Mouse (Mus musculus) B cell, adult 62 days (primary cell): ENCODE results near the gene Psg21. TPM values are rescaled to one million over a fixed set of nuclear protein-coding genes. Genes with fewer than 3 reads are reported as not detected.

Experiments used
- total RNA-seq: library from RNA; stranded (reverse); gene quantifications from 4 replicates; pipeline ENCODE4 v1.2.4, GENCODE M21; 2023

The Psg21 gene
- total RNA-seq = not detected in 4 replicates

GRCm38 (mm10) chr7:18656625-18657024 lies at the start of gene Psg21:
TSS of gene Psg21 (minus strand) at chr7:18656725.

GRCm38 (mm10) chr7:18686085-18686484 lies 29.6 kb upstream of the Psg21 start, which contains the start of gene Psg20:
TSS of gene Psg20 (minus strand) at chr7:18686185.

GRCm38 (mm10) chr7:18616401-18616800 lies 40.1 kb downstream of the Psg21 start, which contains the start of gene Psg23:
TSS of gene Psg23 (minus strand) at chr7:18616501.

Other genes starting within 250 kb of the Psg21 start
- not detected in 4 replicates for gene Psg28, start 224.7 kb downstream of the Psg21 start, total RNA-seq
- gene Psg26, start 172.5 kb downstream of the Psg21 start, total RNA-seq = not detected in 4 replicates
- not detected in 4 replicates for gene Psg25, start 124.5 kb downstream of the Psg21 start, total RNA-seq
- not detected in 4 replicates for gene Psg27, start 89.4 kb downstream of the Psg21 start, total RNA-seq
- gene Psg23, start 40.2 kb downstream of the Psg21 start, total RNA-seq = not detected in 4 replicates
- gene Psg20, start 29.5 kb upstream of the Psg21 start, total RNA-seq = not detected in 4 replicates
- gene Psg22, start 61.4 kb upstream of the Psg21 start, total RNA-seq = not detected in 4 replicates
- not detected in 4 replicates for gene Psg19, start 141.8 kb upstream of the Psg21 start, total RNA-seq
- gene Psg17, start 164.9 kb upstream of the Psg21 start, total RNA-seq = not detected in 4 replicates
- gene Mill2, start 183.2 kb upstream of the Psg21 start, total RNA-seq = not detected in 4 replicates
- gene Pglyrp1, start 214.6 kb upstream of the Psg21 start, total RNA-seq = 16.9 to 20.3 TPM (median 17.7 TPM) in 4 replicates